Mouse (Mus musculus): Measurements from ENCODE around the gene Dck.

DNA sequence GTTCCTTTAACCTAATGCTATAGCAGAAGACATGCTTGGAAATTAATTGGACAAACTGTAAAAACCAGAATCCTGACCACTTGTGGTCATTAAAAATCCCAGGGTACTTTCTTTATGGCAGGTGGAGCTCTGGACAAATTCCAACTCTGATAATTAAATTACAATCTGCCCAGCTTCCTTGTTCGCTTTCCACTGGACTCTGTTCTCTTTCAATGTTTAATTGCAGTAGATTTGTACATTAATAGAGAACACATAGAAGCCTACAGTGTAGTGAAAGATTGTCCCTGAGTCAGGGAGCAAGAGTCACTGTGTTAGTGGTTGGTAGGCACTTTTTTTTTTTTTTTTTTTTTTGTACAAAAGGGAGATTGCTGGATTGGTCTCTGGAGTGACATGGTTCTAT, 56.7 kb downstream of the Dck start:
- no peak for TF ChIP-seq POLR2A (IDR thresholded peaks at IDR 0.05; ENCODE audit: insufficient read depth, low read depth, low read length)
- no peak for TF ChIP-seq CTCF (IDR thresholded peaks at IDR 0.05; ENCODE audit: insufficient read depth, low read depth, low read length)
